In the genomic region with DNA sequence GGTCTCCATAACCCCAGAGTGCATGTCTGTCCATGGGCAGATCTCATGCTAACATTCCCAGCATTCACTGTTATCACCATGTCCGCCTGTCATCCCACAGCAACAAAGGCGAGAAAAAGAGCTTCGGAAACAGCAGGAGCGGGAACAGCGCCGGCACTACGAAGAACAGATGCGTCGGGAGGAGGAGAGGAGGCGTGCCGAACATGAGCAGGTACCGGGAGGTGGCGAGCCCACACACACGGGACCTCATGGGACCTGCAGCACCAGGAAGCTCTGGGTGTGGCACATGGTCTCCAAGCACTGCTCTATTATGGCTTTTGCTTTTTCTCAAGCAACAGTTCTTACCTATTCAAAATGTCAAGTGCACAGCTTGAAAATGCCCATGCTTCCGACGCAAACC, we compare ENCODE assay signal across 17 mouse cellular contexts.
"Had no signal": no experiment of that assay in that cellular context is flagged by ENCODE, and none has a peak within 500 bp of the region (broad histone marks: within the 10 kb centered on the region; RNA-seq: fewer than 3 reads in every experiment).

No protein-coding gene starts in this region.

- DNase-seq: lung, adult 18-20 months; lung, embryonic 14.5 days; lung, postnatal 10 days; lung, postnatal 4 days; midbrain, embryonic 14.5 days; right cerebral cortex, postnatal 14 days; thymus, adult 2 months; thymus, postnatal 25 days; thymus, postnatal 4 days had no signal

- H3K4me2 ChIP-seq: lung, embryonic 14.5 days; midbrain, embryonic 12.5 days; neural tube, embryonic 13.5 days; neural tube, embryonic 15.5 days; stomach, embryonic 15.5 days had no signal

- H3K27me3 ChIP-seq: midbrain, embryonic 12.5 days; neural tube, embryonic 13.5 days; neural tube, embryonic 15.5 days; stomach, embryonic 15.5 days had no signal

- H3K27ac ChIP-seq: midbrain, embryonic 10.5 days; midbrain, embryonic 12.5 days; neural tube, embryonic 13.5 days; neural tube, embryonic 15.5 days; stomach, embryonic 15.5 days; stomach, postnatal 0 days had no signal

- H3K4me1 ChIP-seq: midbrain, embryonic 10.5 days; midbrain, embryonic 12.5 days; neural tube, embryonic 13.5 days; neural tube, embryonic 15.5 days; stomach, embryonic 15.5 days had no signal

- H3K4me3 ChIP-seq: midbrain, embryonic 10.5 days; midbrain, embryonic 12.5 days; myocyte; neural tube, embryonic 13.5 days; neural tube, embryonic 15.5 days; stomach, embryonic 15.5 days had no signal

- H3K9ac ChIP-seq: lung, embryonic 14.5 days; midbrain, embryonic 12.5 days; neural tube, embryonic 13.5 days; neural tube, embryonic 15.5 days; stomach, embryonic 15.5 days had no signal

- H3K9me3 ChIP-seq: midbrain, embryonic 10.5 days; midbrain, embryonic 12.5 days; neural tube, embryonic 13.5 days; neural tube, embryonic 15.5 days; stomach, embryonic 15.5 days had no signal

- ATAC-seq: midbrain, embryonic 16.5 days had no signal
